Mouse (Mus musculus) liver (tissue): Measurements from ENCODE around the gene Tspyl1.
A peak's percentile ranks its signal among the peaks of the same experiment; 100 is the strongest.

Source experiments
- DNase-seq: peaks from one replicate; pipeline ENCODE4 v3.0.0-alpha.2; 2020; ENCODE audit warnings: mixed read lengths

The Tspyl1 gene

GRCm38 (mm10) chr10:34307070-34307469, 25.1 kb downstream of the Tspyl1 start:
- DNase-seq, result no peak

GRCm38 (mm10) chr10:34309915-34310685, 28.1 kb downstream of the Tspyl1 start:
- no peak for DNase-seq

- no peak for DNase-seq
Measured at GRCm38 (mm10) chr10:34312536-34312935, 30.5 kb downstream of the Tspyl1 start.

- DNase-seq, result peak; percentile 3
Measured at GRCm38 (mm10) chr10:34316571-34317216, 34.7 kb downstream of the Tspyl1 start.

GRCm38 (mm10) chr10:34317217-34317606, 35.2 kb downstream of the Tspyl1 start:
- DNase-seq, result no peak

GRCm38 (mm10) chr10:34320809-34321208, 38.8 kb downstream of the Tspyl1 start:
- no peak for DNase-seq

- DNase-seq, result no peak
Measured at GRCm38 (mm10) chr10:34326701-34327100, 44.7 kb downstream of the Tspyl1 start.

- DNase-seq, result no peak
Measured at GRCm38 (mm10) chr10:34327144-34327543, 45.2 kb downstream of the Tspyl1 start.

- DNase-seq, result peak; percentile 9
Measured at GRCm38 (mm10) chr10:34328310-34328709, 46.3 kb downstream of the Tspyl1 start.
